Mouse (Mus musculus) Patski (cell line): ENCODE measurements around the gene Gm45194. TPM values are rescaled to one million over a fixed set of nuclear protein-coding genes. Genes with fewer than 3 reads are reported as not detected.

Source experiments
- ATAC-seq: fragments of 100-300 bp; one replicate; pipeline ENCODE4 v1.8.0; 2021
- CTCF ChIA-PET: fragments of 350-600 bp; sonication (Branson Sonifier 250); formaldehyde crosslinking; loops from one replicate; lab custom pipeline; 2022; ENCODE audit warnings: inconsistent platforms; lab: Charles Lee
- POLR2A ChIA-PET: fragments of 350-600 bp; sonication (Branson Sonifier 250); formaldehyde crosslinking; loops from one replicate; lab custom pipeline; 2022; ENCODE audit warnings: antibody characterized with exemption, inconsistent platforms; lab: Charles Lee
- DNase-seq: peaks from one replicate; pipeline ENCODE4 v3.0.0-alpha.2; 2011; ENCODE audit warnings: low read depth, low spot score
- H3K27me3 ChIP-seq: fragments of 371-371 bp; one replicate; pipeline ENCODE4 v1.5.1; 2021
- CTCF ChIP-seq: fragments of 100-300 bp; IDR thresholded peaks from one replicate; pipeline ENCODE4 v1.5.1; 2021
- in situ Hi-C: fragments of 300-500 bp; cut with MboI; formaldehyde crosslinking; loops from 3 replicates; pipeline ENCODE4 v1.11.1; 2018; ENCODE audit warnings: low pct_unique_long_range_greater_than_20kb, mixed read lengths
- polyA plus RNA-seq: library from polyadenylated mRNA; unstranded; gene quantifications from one replicate; pipeline ENCODE4 v1.2.3, GENCODE M21; 2021

The Gm45194 gene
- polyA plus RNA-seq = not detected

DNA sequence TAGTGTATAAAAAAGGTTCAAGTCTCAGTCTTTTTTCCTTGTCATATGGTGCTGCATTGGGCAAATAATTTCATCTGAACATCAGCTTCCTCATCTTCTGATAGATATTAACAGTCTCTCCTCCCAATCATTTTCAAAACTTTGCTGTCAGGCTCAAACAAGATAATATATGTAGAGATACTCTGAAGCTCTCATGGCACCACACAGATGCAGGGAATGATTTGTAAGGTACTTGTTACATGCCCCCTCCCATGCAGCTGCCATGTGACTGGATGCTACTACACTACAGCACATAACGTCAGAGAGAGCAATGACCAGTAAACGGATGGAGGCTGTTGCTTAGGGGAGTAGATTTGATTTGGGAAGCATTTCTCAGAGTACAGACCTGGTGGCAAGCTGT lies at the start of gene Gm45194:
Gm45194 (plus strand) TSS at position 301 of the 400 bp plus-strand sequence.
- no peak for TF ChIP-seq CTCF
- peaks cover 20% of the 10 kb centered on the region for H3K27me3 ChIP-seq
- DNase-seq = no peak
- ChIA-PET CTCF (no interaction called here), POLR2A (no interaction called here)
- in situ Hi-C loops = no loop called here
- no peak for ATAC-seq

DNA sequence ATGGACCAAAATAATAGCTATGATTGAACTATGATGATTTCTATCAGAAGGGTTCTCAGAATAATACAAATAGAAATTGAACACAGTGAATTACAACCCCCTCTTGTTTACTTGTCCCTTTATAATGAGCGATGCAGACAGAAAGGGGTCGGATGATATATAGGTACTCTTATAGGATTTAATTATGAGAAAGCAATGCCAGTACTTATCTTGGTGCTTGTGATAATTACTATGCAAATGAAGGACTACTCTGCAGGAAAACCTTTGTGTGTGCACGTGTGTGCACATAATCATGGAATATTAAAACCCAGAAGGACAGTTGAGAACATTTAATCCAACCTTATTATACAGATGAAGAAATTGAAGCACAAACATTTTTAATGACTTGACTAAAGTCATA lies 35.3 kb upstream of the Gm45194 start:
- POLR2A ChIA-PET = no interaction called here
- H3K27me3 ChIP-seq = peaks cover 57% of the 10 kb centered on the region
- CTCF ChIA-PET = no interaction called here
- ATAC-seq (no peak), DNase-seq (no peak)
- no peak for TF ChIP-seq CTCF
- in situ Hi-C loops = no loop called here

GRCm38 (mm10) chrX:111881251-111881650 lies 9.9 kb upstream of the Gm45194 start:
- ChIA-PET POLR2A (no interaction called here), CTCF (no interaction called here)
- no peak for DNase-seq
- no peak for ATAC-seq
- in situ Hi-C loops = no loop called here
- no peak for TF ChIP-seq CTCF
- H3K27me3 ChIP-seq = peaks cover 48% of the 10 kb centered on the region

DNA sequence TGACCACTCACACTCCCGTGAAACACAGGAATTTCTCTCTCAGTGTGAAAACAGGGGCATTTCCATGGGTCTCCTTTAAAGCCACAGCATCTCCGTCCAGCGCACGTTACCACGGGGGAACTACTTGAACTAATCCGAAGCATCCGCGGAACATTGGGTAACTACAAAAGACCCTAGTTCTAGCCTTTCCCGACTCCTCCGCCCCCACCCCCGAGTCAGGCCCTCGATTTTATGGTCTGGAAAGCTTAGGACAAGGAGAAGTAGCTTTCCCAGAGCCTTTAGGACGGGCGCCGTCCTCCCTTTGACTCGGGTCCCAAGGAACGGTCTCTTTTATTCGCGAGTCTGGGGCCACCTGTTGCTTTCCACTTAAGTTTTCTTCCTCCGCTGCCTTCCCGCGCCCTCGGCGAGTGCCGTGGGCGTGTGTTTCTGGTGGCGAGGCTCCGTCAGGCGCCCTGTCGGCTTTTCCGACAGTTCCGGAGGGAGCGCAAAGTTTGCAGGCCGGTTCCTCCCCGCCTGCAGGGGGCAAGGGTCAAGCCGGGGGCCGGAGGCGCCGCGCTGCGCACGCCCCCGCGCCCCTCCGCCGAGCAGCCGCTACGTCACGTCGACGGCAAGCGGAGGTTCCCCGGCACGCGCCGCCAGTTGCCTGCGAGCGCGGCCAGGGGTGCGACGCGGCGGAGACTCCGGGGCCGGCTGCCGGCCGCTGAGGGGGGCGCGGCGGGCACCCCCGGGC lies 3.3 kb downstream of the Gm45194 start:
- CTCF ChIA-PET = no interaction called here
- no peak for DNase-seq

GRCm38 (mm10) chrX:111895084-111895779 lies 4.0 kb downstream of the Gm45194 start:
- peaks cover 20% of the 10 kb centered on the region for H3K27me3 ChIP-seq
- in situ Hi-C loops = no loop called here
- TF ChIP-seq CTCF = no peak
- CTCF ChIA-PET = no interaction called here
- ATAC-seq (no peak), DNase-seq (no peak)
- POLR2A ChIA-PET = no interaction called here

More for the DNA sequence above, 3.3 kb downstream of the Gm45194 start:
- peaks cover 25% of the 10 kb centered on the region for H3K27me3 ChIP-seq
- no peak for TF ChIP-seq CTCF
- in situ Hi-C loops = no loop called here
- ATAC-seq = no peak
- POLR2A ChIA-PET = no interaction called here

DNA sequence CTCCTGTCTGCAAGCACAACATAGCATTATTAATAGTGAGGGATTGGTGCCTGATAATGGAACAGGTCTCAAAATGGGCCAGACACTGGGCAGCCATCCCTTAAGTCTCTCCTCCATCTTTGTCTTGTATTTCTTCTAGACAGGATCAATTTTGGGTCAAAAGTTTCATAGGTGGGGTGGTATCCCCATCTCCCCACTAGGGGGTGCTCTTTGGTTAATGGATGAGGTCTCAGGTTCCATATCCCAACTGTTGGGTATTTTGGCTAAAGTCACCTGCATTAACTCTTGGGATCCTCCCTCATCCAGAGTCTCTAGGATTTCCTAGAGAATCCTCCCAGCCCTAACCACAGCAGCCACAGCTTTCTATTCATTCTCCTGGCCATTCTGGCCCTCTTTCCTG lies 26.2 kb downstream of the Gm45194 start:
- ChIA-PET CTCF (interaction anchor here (1.7 kb wide), 1 partner anchor 13 kb away, joined by 4 read pairs; no protein-coding TSS in a partner anchor), POLR2A (no interaction called here)
- in situ Hi-C loops = no loop called here
- DNase-seq = no peak
- peak; percentile 42 for TF ChIP-seq CTCF
- ATAC-seq = no peak
- H3K27me3 ChIP-seq = peaks cover 12% of the 10 kb centered on the region

DNA sequence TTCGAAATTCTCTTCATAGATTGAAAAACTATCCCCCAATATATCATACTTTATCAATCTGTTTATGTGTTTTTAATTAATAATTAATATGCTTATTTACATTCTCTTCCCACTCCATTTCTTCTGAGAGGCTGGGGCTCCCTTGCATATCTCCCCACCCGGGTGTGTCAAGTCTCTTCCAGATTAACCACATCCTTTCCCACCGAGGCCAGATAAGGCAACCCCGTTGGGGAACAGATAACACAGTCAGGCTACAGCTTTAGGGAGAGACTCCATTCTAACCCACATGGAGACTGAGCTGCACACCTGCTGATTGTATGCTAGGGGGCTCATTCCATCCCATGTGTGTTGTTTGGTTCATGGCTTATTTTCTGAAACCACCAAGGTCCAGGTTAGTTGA lies 69.7 kb downstream of the Gm45194 start:
- peaks cover 37% of the 10 kb centered on the region for H3K27me3 ChIP-seq
- DNase-seq (no peak), ATAC-seq (no peak)
- CTCF ChIA-PET = no interaction called here
- no peak for TF ChIP-seq CTCF
- POLR2A ChIA-PET = no interaction called here
- in situ Hi-C loops = no loop called here

DNA sequence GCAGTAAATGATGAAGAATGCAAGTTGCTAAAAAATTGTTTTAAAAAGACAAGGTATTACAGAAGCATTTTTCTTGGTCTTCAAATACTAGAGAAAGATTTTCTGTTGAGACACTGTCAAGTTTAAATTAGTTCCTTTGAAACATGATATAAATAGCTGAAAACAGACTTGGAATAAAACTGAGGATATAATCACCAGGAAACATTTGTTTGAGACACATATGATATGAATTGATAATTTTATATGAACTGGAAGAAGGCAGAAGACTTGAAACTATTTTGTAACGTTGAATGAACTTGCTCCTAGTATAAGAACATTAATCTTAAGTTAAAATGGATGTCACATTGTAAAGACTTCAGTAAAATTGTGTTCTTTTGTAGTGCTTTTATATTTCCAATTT lies 108.5 kb downstream of the Gm45194 start:
- ATAC-seq = no peak
- CTCF ChIA-PET = no interaction called here
- peaks cover 15% of the 10 kb centered on the region for H3K27me3 ChIP-seq
- POLR2A ChIA-PET = no interaction called here
- no peak for TF ChIP-seq CTCF
- no peak for DNase-seq
- in situ Hi-C loops = no loop called here

DNA sequence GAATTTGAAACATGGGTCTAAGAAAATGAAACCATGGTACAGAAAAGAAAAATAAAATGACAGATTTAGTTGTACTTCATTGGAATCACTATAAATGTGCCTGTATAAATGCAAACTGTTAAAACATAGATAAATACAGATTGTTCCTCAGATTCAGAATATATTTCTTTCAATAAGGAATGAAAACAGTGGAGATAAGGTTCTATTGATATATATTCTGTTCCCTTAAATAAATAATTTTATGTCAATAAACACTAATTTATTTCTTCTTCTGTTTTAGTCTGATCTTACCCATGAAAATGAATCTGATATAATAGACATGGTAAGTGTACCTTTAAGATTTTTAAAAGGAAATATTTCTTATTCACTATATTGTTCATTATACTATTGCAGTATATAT lies 119.5 kb downstream of the Gm45194 start, which contains the start of gene Tex16:
Tex16 (plus strand) TSS at position 301 of the 400 bp plus-strand sequence.
- DNase-seq = no peak
- no peak for TF ChIP-seq CTCF
- POLR2A ChIA-PET = no interaction called here
- in situ Hi-C loops = no loop called here
- peaks cover 51% of the 10 kb centered on the region for H3K27me3 ChIP-seq
- no peak for ATAC-seq
- CTCF ChIA-PET = no interaction called here

DNA sequence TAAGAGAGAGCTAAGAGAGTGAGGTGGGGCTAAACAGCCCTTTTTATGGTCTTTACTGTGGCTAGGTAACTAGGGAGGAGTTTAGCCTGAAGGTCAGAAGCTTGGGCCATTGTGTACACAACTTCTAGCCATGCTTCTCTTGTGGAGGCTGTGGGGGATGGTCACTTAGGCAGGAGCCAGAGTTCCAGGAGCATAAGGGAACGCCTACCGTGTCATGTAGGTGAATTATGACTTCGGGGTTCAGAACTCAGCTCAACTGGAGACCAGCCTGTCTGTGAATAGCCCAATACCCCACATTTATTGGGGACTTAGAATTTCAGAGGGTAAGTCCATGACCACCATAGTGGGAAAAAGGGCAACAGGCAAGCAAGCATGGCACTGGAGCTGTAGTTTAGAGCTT lies 347.6 kb downstream of the Gm45194 start, which contains the start of gene 4933403O08Rik:
4933403O08Rik (plus strand) TSS at position 301 of the 400 bp plus-strand sequence.
- H3K27me3 ChIP-seq = peaks cover 21% of the 10 kb centered on the region
- in situ Hi-C loops = no loop called here
- TF ChIP-seq CTCF = no peak
- ATAC-seq (no peak), DNase-seq (no peak)
- POLR2A ChIA-PET = no interaction called here
- CTCF ChIA-PET = no interaction called here

- ATAC-seq = no peak
- in situ Hi-C loops = no loop called here
- ChIA-PET POLR2A (no interaction called here), CTCF (no interaction called here)
- H3K27me3 ChIP-seq = peaks cover 47% of the 10 kb centered on the region
- TF ChIP-seq CTCF = no peak
- no peak for DNase-seq
These were observed 351.7 kb downstream of the Gm45194 start for GRCm38 (mm10) chrX:112242916-112243315.
